Mouse (Mus musculus): Measurements from ENCODE around the gene Ano4. TPM values are rescaled to one million over a fixed set of nuclear protein-coding genes. Genes with fewer than 3 reads are reported as not detected.
A peak's percentile ranks its signal among the peaks of the same experiment; 100 is the strongest.

Gene Ano4
- total RNA-seq, 2 experiments from 2014 or later: 17.6 to 19.2 TPM

GRCm38 (mm10) chr10:89289290-89289689 lies 55.3 kb downstream of the Ano4 start:
- DNase-seq (ENCODE audit: low spot score in 2 of 2): no peak

GRCm38 (mm10) chr10:89280402-89280801 lies 64.2 kb downstream of the Ano4 start:
- DNase-seq (ENCODE audit: low spot score in 2 of 2): peak in 1 of 2 experiments; percentile 12

- DNase-seq (ENCODE audit: low spot score in 2 of 2): no peak
These were observed 71.4 kb downstream of the Ano4 start for GRCm38 (mm10) chr10:89273001-89273680.

DNA sequence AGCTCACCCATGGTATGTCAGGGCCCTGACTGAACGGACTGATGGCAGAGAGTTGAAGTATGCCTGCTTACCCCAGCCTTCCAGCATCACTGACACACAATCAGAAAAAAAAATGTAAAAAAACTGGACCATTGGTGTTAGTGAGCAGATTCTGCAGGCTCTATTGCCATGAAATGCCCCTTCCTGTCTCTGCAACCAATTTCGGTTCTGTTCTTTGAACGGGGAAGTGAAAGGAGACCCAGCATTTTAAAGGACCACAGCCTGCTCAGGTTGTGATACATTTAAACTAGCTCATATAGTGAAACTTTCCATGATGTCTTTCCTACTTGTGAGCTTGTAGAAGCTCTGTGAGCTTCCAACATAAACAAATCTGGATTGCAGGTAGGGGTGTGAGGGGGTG lies 77.2 kb downstream of the Ano4 start:
- no peak for DNase-seq (ENCODE audit: low spot score in 2 of 2)

DNA sequence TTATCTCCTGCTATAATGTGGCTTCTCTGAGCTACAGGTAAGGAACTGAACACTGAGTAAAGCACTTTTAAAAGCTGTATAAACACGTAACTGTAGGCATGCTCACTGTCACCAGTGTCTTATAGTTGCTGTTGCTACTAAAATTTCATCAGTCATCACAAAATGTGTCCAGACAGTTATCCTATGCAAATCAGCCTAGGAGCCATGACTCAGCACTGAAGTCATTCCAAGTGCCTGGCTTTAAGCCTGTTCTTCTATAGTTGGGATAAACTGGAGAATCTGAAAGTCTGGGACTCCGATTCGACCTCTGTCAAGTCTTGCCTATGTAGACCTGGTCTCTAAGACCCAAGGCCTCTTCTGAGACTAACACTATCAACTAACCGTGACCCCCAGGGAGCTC lies 81.2 kb downstream of the Ano4 start:
- DNase-seq (ENCODE audit: low spot score in 2 of 2): peak in 1 of 2 experiments; percentile 36

GRCm38 (mm10) chr10:89257457-89258381 lies 86.8 kb downstream of the Ano4 start:
- DNase-seq (ENCODE audit: low spot score in 2 of 2): peak in 1 of 2 experiments; percentile 40

DNA sequence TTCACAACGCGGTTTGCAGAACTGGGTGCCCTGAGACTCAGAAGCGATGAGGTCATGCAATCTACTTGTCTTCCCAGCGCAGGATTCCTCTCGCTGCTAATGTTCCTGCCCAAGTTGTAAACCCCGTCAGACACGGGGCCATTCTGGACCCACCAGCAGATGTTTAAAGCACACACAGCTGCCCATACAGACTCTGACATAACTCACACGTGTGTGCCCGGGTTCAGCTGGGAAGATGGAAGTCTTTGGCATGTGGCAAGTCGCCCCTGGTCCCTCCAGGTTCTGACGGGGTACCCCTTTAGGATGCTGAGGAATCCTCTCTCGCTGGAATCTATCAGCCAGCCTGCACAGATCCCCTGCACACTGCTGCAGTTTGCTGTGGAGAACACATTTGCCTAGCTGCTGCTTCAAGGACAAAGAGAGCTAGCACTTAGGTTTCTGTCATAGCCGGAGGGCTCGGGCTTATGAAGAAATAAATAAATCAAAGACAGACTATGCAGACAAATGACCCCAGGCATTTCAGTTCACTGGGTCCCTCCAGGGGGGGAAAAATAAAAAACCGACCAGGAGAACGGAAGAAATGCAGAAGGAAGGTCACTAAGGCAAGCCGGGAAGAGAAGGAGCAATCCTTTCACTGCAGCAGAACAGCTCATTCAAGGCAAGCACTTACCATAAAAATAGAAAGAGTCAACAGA lies 87.7 kb downstream of the Ano4 start:
- peak in 1 of 2 experiments; percentile 41 for DNase-seq (ENCODE audit: low spot score in 2 of 2)

DNA sequence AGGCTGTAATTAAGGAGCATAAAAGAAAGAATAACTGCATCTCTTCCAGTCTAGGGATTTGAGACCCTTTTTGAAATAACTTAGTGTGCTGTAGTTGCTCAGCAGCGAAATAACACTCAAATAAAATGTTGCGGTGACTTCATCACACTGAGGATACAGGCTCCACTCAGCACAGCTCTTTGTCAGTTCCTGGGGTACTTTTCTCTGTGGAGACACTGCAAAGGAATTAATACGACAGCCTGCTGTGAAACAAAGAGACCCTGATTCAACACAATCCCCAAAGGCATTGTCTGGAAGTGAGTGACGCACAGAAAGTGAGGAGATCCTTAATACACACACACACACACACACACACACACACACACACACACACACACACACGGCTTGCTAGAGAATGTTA lies 89.8 kb downstream of the Ano4 start:
- DNase-seq (ENCODE audit: low spot score in 2 of 2): no peak

- DNase-seq (ENCODE audit: low spot score in 2 of 2): no peak
These were observed 90.8 kb downstream of the Ano4 start for GRCm38 (mm10) chr10:89253799-89254198.

DNA sequence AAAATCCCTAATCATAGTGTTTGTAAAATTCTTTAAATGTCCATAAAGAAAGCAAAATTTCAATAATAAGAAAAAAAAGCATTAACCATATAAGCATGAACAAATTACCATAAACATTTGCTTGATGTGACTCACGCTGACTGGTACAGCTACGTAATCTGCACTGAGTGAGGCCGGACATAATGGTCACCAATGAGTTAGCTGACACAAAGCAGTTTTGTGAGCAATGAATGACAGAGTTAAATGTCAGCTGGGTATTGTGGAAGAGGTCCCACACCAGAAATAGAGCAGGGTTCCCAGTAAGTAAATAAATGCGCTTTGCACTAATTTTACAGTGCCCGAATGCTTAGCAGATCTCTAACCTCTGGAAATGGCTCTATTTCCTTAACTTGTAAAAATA lies 91.9 kb downstream of the Ano4 start:
- DNase-seq (ENCODE audit: low spot score in 2 of 2): peak in 1 of 2 experiments; percentile 25

GRCm38 (mm10) chr10:89243808-89244207 lies 100.8 kb downstream of the Ano4 start:
- peak in 1 of 2 experiments; percentile 24 for DNase-seq (ENCODE audit: low spot score in 2 of 2)

DNA sequence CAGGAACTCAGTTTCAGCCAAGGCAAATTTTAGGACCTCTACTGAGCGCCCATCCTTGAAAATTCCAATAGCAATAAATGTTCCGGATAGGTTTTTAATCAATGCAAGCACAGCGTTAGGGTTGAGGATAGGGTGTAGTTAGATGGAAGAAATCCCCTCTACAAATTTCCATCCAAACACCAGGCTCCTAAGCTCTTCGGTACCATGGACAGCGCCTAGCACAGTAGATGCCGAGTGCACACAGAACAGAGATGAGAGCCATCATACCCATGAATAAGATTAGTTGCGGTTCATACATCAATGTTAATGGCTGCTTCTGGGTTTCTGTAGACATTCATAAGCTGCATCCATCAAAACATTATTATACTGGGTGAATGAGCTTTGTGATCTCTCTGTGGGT lies 120.0 kb downstream of the Ano4 start:
- no peak for DNase-seq (ENCODE audit: low spot score in 2 of 2)

GRCm38 (mm10) chr10:89222284-89222989 lies 122.1 kb downstream of the Ano4 start:
- no peak for DNase-seq (ENCODE audit: low spot score in 2 of 2)

DNA sequence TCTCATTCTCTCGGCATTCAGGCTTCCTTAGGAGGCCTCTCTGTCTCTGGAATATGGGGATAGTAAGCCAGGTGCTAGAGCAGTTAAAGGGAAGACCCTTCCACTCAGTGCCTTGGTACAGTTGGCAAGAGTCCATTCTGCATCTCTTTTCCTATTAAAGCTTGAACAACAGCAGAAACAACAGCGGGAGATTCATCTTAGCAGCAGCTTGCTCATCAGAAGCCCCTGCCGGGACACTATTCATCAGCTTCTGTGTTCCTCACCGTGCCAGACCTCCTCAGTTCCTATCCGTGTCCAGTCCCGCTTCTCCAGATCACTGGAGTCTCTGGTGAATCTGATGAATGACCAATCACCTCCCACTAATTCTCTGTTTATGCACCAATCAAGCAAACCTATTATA lies 128.5 kb downstream of the Ano4 start:
- no peak for DNase-seq (ENCODE audit: low spot score in 2 of 2)

DNA sequence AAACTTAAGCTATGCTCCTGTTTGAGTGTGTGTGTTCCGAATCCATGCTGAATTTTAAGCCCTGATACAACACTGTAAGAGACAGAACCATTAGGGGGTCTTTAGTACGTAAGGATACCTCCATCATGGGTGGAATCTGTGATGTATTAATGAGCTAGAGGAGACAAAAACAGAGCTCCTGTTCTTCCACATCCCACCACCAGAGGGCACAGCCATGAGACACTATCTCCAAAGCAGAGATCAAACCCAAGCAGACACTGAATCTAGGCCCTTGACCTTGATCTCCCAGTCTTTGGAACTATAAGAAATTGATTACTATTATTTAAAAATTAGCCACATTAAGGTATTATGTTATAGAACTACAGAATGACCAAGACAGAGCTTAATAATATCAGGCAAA lies 138.7 kb downstream of the Ano4 start:
- peak in 1 of 2 experiments; percentile 55 for DNase-seq (ENCODE audit: low spot score in 2 of 2)

DNA sequence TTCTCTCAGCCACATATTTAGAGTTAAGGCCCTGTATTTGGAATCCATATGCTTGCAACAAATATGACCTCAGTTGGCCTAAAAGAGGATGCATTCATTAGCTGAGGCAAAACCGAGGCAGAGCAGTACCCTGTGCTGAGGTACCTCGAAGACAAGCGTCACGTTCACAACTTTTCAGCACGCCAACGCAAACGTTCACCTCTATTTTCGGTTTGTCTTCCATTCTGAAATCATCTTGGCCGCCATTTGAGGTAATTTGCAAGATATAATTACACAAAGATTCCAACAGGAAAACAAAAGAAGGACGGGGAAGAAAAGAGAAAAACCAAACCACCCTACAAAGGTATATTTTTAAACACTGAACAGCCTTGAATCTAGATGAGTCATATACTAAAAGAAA lies 148.1 kb downstream of the Ano4 start:
- DNase-seq (ENCODE audit: low spot score in 2 of 2): no peak

DNA sequence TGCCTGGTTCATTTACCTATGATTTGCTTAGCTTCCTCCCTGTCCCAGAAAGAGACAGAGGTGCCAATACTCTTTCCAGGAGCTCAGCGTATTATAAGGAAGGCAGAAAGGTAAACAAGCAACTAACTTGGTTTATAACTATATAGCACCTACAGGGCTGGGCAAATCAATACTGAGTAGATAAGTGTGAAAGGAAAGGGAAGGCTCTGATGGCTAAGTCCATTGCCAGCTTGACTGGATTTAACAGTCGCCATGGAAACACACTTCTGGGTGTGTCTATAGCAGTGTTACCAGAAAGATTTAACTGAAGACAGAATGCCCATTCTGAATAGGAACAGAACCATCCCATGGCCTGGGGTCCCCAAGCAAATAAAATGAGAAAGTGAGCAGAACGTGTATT lies 149.5 kb downstream of the Ano4 start:
- no peak for DNase-seq (ENCODE audit: low spot score in 2 of 2)

- no peak for DNase-seq (ENCODE audit: low spot score in 2 of 2)
These were observed 150.1 kb downstream of the Ano4 start for GRCm38 (mm10) chr10:89194440-89194839.

- peak in 1 of 2 experiments; percentile 42 for DNase-seq (ENCODE audit: low spot score in 2 of 2)
These were observed 166.6 kb downstream of the Ano4 start for GRCm38 (mm10) chr10:89177921-89178320.

DNA sequence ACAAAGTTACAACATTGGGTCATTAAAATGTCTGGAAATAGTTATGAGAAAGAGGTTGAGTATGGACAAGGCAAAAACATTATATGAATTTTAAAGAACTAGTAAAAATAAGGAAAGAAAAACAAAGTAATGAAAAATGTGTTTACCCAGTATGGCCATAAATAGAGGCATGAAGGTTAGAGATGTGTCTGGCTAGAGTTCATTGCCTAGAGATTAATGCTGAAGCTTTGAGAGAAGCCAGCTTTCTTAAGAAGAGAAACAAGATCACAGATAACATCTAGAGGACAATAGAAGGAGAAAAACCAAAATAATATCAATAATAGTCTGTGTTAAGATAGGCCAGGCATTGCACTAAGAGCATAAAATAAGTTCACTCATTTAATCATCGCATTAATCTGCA lies 180.0 kb downstream of the Ano4 start:
- no peak for DNase-seq (ENCODE audit: low spot score in 2 of 2)

DNA sequence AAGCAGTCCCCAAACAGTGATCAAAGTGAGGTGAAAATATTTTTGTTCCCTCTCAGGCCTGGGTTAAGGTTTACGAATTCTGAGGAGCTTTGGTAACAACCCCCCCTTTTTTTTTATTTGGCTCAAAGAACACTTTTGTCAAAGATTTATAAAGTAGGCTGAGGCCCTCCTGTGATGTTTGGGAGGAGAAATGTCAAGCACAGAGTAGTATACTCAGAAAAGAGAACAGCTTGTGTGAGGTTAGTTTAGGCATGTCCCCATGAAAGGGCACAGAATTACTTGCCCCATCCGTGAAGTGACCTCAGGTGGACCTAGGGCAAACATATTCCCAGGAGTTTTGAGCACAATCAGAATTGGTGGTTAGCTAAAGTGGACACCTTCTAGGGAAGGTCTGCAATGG lies 189.1 kb downstream of the Ano4 start:
- no peak for DNase-seq (ENCODE audit: low spot score in 2 of 2)
